Mouse (Mus musculus) MEL (cell line): ENCODE results near the gene Edem2. TPM values are rescaled to one million over a fixed set of nuclear protein-coding genes. Genes with fewer than 3 reads are reported as not detected.

Experiments used
- DNase-seq: peaks from one replicate; pipeline ENCODE4 v3.0.0; 2011; ENCODE audit warnings: low read depth, low spot score
- H3K27ac ChIP-seq: 2 replicates; pipeline ENCODE4 v1.5.1; 2012; ENCODE audit warnings: low read depth, mild to moderate bottlenecking, control low read depth, low read length, moderate library complexity; ENCODE audit not compliant: control insufficient read depth
- H3K27me3 ChIP-seq, 2 experiments: fragments of 150-350 bp in 1 of 2; sonication (generic) in 1 of 2; 2 replicates each; pipeline ENCODE4 v1.6.1; 2012; ENCODE audit warnings: low read length in 2 of 2, mild to moderate bottlenecking in 2 of 2, improper control_type of control experiment in 1 of 2, moderate library complexity in 1 of 2; ENCODE audit not compliant: insufficient read depth in 2 of 2, control insufficient read depth in 1 of 2
- H3K36me3 ChIP-seq, 2 experiments: 2 replicates each; pipeline ENCODE4 v1.6.1; 2012 to 2014; ENCODE audit warnings: low read length in 2 of 2, improper control_type of control experiment in 1 of 2, inconsistent platforms in 1 of 2, mild to moderate bottlenecking in 1 of 2; ENCODE audit not compliant: insufficient read depth in 2 of 2, control insufficient read depth in 1 of 2
- H3K4me1 ChIP-seq, 2 experiments: fragments of 150-350 bp in 1 of 2; sonication (generic) in 1 of 2; 2 replicates each; pipeline ENCODE4 v1.6.1; 2012; ENCODE audit warnings: low read length in 2 of 2, improper control_type of control experiment in 1 of 2, mild to moderate bottlenecking in 1 of 2; ENCODE audit not compliant: insufficient read depth in 2 of 2, control insufficient read depth in 1 of 2
- H3K4me3 ChIP-seq, 2 experiments: fragments of 150-350 bp in 1 of 2; sonication (generic) in 1 of 2; 2 replicates each; pipeline ENCODE4 v1.5.1; 2012; ENCODE audit warnings: low read depth in 2 of 2, low read length in 2 of 2, mild to moderate bottlenecking in 2 of 2, moderate library complexity in 2 of 2, control low read depth in 1 of 2, improper control_type of control experiment in 1 of 2; ENCODE audit not compliant: control insufficient read depth in 1 of 2, insufficient read depth in 1 of 2
- H3K79me2 ChIP-seq: 2 replicates; pipeline ENCODE4 v1.6.1; 2012; ENCODE audit warnings: mild to moderate bottlenecking, low read length, moderate library complexity; ENCODE audit not compliant: control insufficient read depth, poor library complexity, insufficient read depth
- H3K9ac ChIP-seq: 2 replicates; pipeline ENCODE4 v1.6.1; 2012; ENCODE audit warnings: low read depth, mild to moderate bottlenecking, control low read depth, low read length, moderate library complexity; ENCODE audit not compliant: control insufficient read depth, poor library complexity, severe bottlenecking
- H3K9me3 ChIP-seq: fragments of 150-350 bp; sonication (generic); replicated peaks from 2 replicates; pipeline ENCODE4 v1.6.1; 2012; ENCODE audit warnings: mild to moderate bottlenecking, low read length, improper control_type of control experiment, moderate library complexity; ENCODE audit not compliant: insufficient read depth
- BHLHE40 ChIP-seq: IDR thresholded peaks from 2 replicates; pipeline ENCODE4 v1.6.1; 2012; ENCODE audit warnings: low read depth, mild to moderate bottlenecking, inconsistent platforms, low read length, improper control_type of control experiment, borderline replicate concordance
- CTCF ChIP-seq, 3 experiments: IDR thresholded peaks in 2 of 3; conservative IDR thresholded peaks in 1 of 3; 2 replicates each; pipeline ENCODE4 v1.5.1; 2011 to 2012; ENCODE audit warnings: low read length in 3 of 3, low read depth in 2 of 3, mild to moderate bottlenecking in 2 of 3, improper control_type of control experiment in 1 of 3, inconsistent platforms in 1 of 3, mixed read lengths in 1 of 3, moderate library complexity in 1 of 3; ENCODE audit not compliant: control insufficient read depth in 1 of 3, insufficient read depth in 1 of 3, poor library complexity in 1 of 3, severe bottlenecking in 1 of 3
- EP300 ChIP-seq, 2 experiments: IDR thresholded peaks; 2 replicates each; pipeline ENCODE4 v1.6.1; 2011; ENCODE audit warnings: improper control_type of control experiment in 2 of 2, low read length in 2 of 2, low read depth in 1 of 2, mild to moderate bottlenecking in 1 of 2
- GABPA ChIP-seq: IDR thresholded peaks from 2 replicates; pipeline ENCODE4 v1.6.1; 2012; ENCODE audit warnings: low read depth, mild to moderate bottlenecking, inconsistent platforms, low read length, improper control_type of control experiment, moderate library complexity
- GATA1 ChIP-seq: IDR thresholded peaks from 2 replicates; pipeline ENCODE4 v1.6.1; 2011; ENCODE audit warnings: low read depth, low read length, improper control_type of control experiment
- KAT2A ChIP-seq: conservative IDR thresholded peaks from 2 replicates; pipeline ENCODE4 v1.6.1; 2012; ENCODE audit warnings: low read depth, low read length, improper control_type of control experiment, inconsistent platforms
- MAFK ChIP-seq: IDR thresholded peaks from 2 replicates; pipeline ENCODE4 v1.6.1; 2011; ENCODE audit warnings: low read depth, mild to moderate bottlenecking, low read length, improper control_type of control experiment, borderline replicate concordance
- MAZ ChIP-seq: IDR thresholded peaks from 2 replicates; pipeline ENCODE4 v1.6.1; 2012; ENCODE audit warnings: low read depth, mild to moderate bottlenecking, inconsistent platforms, low read length, improper control_type of control experiment
- POLR2A ChIP-seq, 2 experiments: IDR thresholded peaks; 2 replicates each; pipeline ENCODE4 v1.6.1; 2011 to 2012; ENCODE audit warnings: low read length in 2 of 2, mild to moderate bottlenecking in 2 of 2, control low read depth in 1 of 2, improper control_type of control experiment in 1 of 2, low read depth in 1 of 2, moderate library complexity in 1 of 2; ENCODE audit not compliant: control insufficient read depth in 1 of 2, insufficient read depth in 1 of 2, poor library complexity in 1 of 2
- POLR2AphosphoS5 ChIP-seq: IDR thresholded peaks from 2 replicates; pipeline ENCODE4 v1.6.1; 2012; ENCODE audit warnings: low read depth, borderline replicate concordance, mild to moderate bottlenecking, inconsistent platforms, low read length, moderate library complexity, mixed read lengths
- RAD21 ChIP-seq: IDR thresholded peaks from 2 replicates; pipeline ENCODE4 v1.6.1; 2011; ENCODE audit warnings: mild to moderate bottlenecking, low read depth, low read length, improper control_type of control experiment
- RCOR1 ChIP-seq: IDR thresholded peaks from 2 replicates; pipeline ENCODE4 v1.6.1; 2012; ENCODE audit warnings: low read depth, mild to moderate bottlenecking, inconsistent platforms, low read length, improper control_type of control experiment
- SMC3 ChIP-seq: IDR thresholded peaks from 2 replicates; pipeline ENCODE4 v1.6.1; 2011; ENCODE audit warnings: low read depth, low read length, improper control_type of control experiment
- USF1 ChIP-seq: IDR thresholded peaks from 2 replicates; pipeline ENCODE4 v1.6.1; 2014; ENCODE audit warnings: low read depth, mild to moderate bottlenecking, inconsistent platforms, low read length, improper control_type of control experiment, moderate library complexity
- ZC3H11A ChIP-seq: IDR thresholded peaks from 2 replicates; pipeline ENCODE4 v1.6.1; 2012; ENCODE audit warnings: low read depth, mild to moderate bottlenecking, inconsistent platforms, low read length, improper control_type of control experiment
- ZKSCAN1 ChIP-seq: IDR thresholded peaks from 2 replicates; pipeline ENCODE4 v1.6.1; 2012; ENCODE audit warnings: low read depth, mild to moderate bottlenecking, inconsistent platforms, low read length, improper control_type of control experiment, moderate library complexity
- polyA plus RNA-seq, 2 experiments: library from polyadenylated mRNA; stranded (reverse) in 1 of 2; unstranded in 1 of 2; fragments of >175 nt in 1 of 2; fragments of >200 nt in 1 of 2; gene quantifications; 2 replicates each; pipeline versions ENCODE4 v1.2.1 to v1.2.4; 2012; ENCODE audit warnings: low replicate concordance in 2 of 2, low read depth in 1 of 2; ENCODE audit not compliant: insufficient read length in 2 of 2, insufficient read depth in 1 of 2, missing spikeins in 1 of 2
- total RNA-seq: library from RNA; depleted of rRNA; stranded (reverse); fragments of 300-350 nt; gene quantifications from 2 replicates; pipeline ENCODE4 v1.2.3, GENCODE M21; 2012

The Edem2 gene
- total and polyA plus RNA-seq, 3 experiments, result 40.7 to 43.8 TPM; not detected in 1

DNA sequence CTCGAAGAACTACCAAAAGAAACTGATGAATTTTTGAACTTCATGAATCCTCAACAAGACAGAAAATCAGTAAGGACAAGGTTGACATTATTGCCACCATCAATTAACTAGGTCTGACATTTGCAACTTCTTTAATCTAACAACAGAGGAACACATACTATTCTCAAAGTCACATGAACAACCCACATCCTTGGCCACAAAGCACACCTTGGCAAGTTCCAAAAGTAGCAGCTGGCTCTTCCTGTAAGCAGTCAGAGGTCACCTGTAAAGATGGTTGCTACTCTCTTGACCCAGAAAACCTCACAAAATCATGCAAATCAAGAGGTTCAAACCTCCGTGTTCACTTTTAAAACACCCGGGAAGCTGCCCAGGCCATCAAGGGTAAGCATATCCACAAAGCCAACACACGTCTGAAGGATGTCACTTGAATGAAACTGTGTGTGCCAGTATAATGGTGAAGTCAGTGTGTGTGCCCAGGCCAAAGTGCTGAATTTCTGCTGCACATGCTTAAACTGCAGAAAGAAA is 49.6 kb downstream of the Edem2 start:
- Histone ChIP-seq H3K27ac (no peak overlapping the region), H3K79me2 (peaks cover 29% of the 10 kb centered on the region), H3K4me1 (peaks cover 0 to 3% of the 10 kb centered on the region in 2 experiments; a peak in 1 of 4 replicates), H3K9ac (no peak overlapping the region), H3K27me3 (no peaks in the 10 kb centered on the region), H3K4me3 (no peak overlapping the region), H3K9me3 (no peaks in the 10 kb centered on the region), H3K36me3 (peaks cover 0 to 7% of the 10 kb centered on the region in 2 experiments; a peak in 2 of 4 replicates)
- DNase-seq, result no peak
- no peak for TF ChIP-seq BHLHE40
- TF ChIP-seq GABPA, result no peak
- TF ChIP-seq ZKSCAN1, result no peak
- no peak for TF ChIP-seq GATA1
- no peak for TF ChIP-seq KAT2A
- no peak for TF ChIP-seq USF1
- no peak for TF ChIP-seq RCOR1
- no peak for TF ChIP-seq POLR2AphosphoS5
- TF ChIP-seq ZC3H11A, result no peak
- no peak for TF ChIP-seq MAZ
- no peak for TF ChIP-seq EP300 (IDR thresholded peaks at IDR 0.05; ENCODE audit: low read depth in 1 of 2, low read length in 2 of 2)

DNA sequence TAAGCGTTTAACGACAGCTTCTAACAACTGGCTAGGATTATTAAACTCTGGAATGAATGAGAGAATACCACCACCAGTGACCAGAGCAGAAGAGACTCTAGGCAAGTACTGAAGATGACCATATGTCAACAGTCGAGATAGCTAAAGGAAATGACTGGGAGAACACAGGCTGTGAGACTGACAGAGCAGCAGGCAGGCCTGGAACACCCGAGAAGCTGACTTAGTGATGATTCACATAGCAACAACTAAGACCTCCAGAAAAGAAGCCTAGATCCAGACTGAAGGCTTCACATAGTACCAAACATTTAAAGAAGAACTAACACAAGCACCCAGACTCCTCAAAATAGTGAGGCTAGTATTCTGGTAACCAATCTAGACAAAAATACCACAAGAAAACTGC is 54.2 kb downstream of the Edem2 start:
- Histone ChIP-seq H3K9me3 (no peaks in the 10 kb centered on the region), H3K36me3 (peaks cover 0 to 18% of the 10 kb centered on the region in 2 experiments; a peak in 2 of 4 replicates), H3K9ac (no peak overlapping the region), H3K79me2 (peaks cover 24% of the 10 kb centered on the region), H3K27me3 (no peaks in the 10 kb centered on the region), H3K4me3 (no peak overlapping the region), H3K27ac (no peak overlapping the region), H3K4me1 (no peaks in the 10 kb centered on the region)
- TF ChIP-seq POLR2A (IDR thresholded peaks at IDR 0.05; ENCODE audit: control insufficient read depth in 1 of 2, insufficient read depth in 1 of 2, low read depth in 1 of 2, low read length in 2 of 2, poor library complexity in 1 of 2) (no peak), MAFK (no peak)
- DNase-seq, result no peak

DNA sequence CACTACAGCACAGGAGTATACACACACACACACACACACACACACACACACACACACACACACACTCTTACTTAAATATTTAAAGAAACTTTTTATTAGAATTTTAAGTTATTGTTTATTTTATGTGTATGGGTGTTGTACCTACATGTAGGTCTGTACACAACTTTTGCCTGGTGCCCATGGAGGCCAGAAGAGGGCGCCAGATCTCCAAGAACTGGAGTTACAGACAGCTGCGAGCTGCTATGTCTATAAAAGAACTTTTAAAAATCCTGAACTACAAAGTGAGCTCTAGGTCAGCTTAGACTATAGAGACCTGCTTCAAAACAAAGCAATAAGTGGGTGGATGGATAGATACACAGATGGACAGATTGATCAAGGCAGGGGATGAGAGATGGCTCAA is 55.7 kb downstream of the Edem2 start:
- no peak overlapping the region for H3K27ac ChIP-seq
- DNase-seq, result peak; percentile 79
- H3K4me1 ChIP-seq, result no peaks in the 10 kb centered on the region
- no peak overlapping the region for H3K4me3 ChIP-seq
- TF ChIP-seq RCOR1 (no peak), SMC3 (peak; percentile 56), CTCF (IDR thresholded peaks at IDR 0.05 in 2 of 3, conservative IDR thresholded peaks at IDR 0.05 in 1 of 3; ENCODE audit: control insufficient read depth in 1 of 3, insufficient read depth in 1 of 3, low read depth in 2 of 3, low read length in 3 of 3, poor library complexity in 1 of 3, severe bottlenecking in 1 of 3) (peak; percentile 58 to 85 (median 76)), RAD21 (peak; percentile 71)
- no peak overlapping the region for H3K9ac ChIP-seq
- H3K36me3 ChIP-seq, result peaks cover 0 to 26% of the 10 kb centered on the region in 2 experiments; a peak in 2 of 4 replicates
- no peaks in the 10 kb centered on the region for H3K9me3 ChIP-seq
- H3K79me2 ChIP-seq, result peaks cover 15% of the 10 kb centered on the region
- H3K27me3 ChIP-seq, result no peaks in the 10 kb centered on the region
